Mouse (Mus musculus) adrenal gland, postnatal 4 days (tissue): Measurements from ENCODE around the gene Mnat1. TPM values are rescaled to one million over a fixed set of nuclear protein-coding genes. Genes with fewer than 3 reads are reported as not detected.
"Not testable (repeated sequence)": the region's sequence is repeated elsewhere in the genome, so short reads cannot be mapped to it uniquely, and the experiment has no call there.

Source experiments
- DNase-seq, 2 experiments: peaks; one replicate each; pipeline ENCODE4 v3.0.0; 2021 to 2022; ENCODE audit warnings: low spot score in 2 of 2, mixed read lengths in 2 of 2
- long read RNA-seq, 2 experiments: library from polyadenylated mRNA; stranded (forward); transcript quantifications; one replicate each; pipeline ENCODE4 v2.0.0; 2021
- total RNA-seq, 2 experiments: library from RNA; stranded (reverse); gene quantifications; 2 replicates each; pipeline ENCODE4 v1.2.3; 2021

Gene Mnat1
- total RNA-seq, result 10 to 100 TPM; 32.9 to 35.0 TPM
- long read RNA-seq, experiment 1, transcript Mnat1-201 (8 exons, 2,505 nt), result major isoform, 17 of 20 reads
- long read RNA-seq, experiment 1, partial matches to known transcripts, result 2 of 20 reads
- long read RNA-seq, experiment 1, other reads (novel, unspliced or antisense), result 1 of 20 reads
- long read RNA-seq, experiment 2, transcript Mnat1-201 (8 exons, 2,505 nt), result major isoform, 24 of 27 reads
- long read RNA-seq, experiment 2, partial matches to known transcripts, result 2 of 27 reads
- long read RNA-seq, experiment 2, other reads (novel, unspliced or antisense), result 1 of 27 reads

DNA sequence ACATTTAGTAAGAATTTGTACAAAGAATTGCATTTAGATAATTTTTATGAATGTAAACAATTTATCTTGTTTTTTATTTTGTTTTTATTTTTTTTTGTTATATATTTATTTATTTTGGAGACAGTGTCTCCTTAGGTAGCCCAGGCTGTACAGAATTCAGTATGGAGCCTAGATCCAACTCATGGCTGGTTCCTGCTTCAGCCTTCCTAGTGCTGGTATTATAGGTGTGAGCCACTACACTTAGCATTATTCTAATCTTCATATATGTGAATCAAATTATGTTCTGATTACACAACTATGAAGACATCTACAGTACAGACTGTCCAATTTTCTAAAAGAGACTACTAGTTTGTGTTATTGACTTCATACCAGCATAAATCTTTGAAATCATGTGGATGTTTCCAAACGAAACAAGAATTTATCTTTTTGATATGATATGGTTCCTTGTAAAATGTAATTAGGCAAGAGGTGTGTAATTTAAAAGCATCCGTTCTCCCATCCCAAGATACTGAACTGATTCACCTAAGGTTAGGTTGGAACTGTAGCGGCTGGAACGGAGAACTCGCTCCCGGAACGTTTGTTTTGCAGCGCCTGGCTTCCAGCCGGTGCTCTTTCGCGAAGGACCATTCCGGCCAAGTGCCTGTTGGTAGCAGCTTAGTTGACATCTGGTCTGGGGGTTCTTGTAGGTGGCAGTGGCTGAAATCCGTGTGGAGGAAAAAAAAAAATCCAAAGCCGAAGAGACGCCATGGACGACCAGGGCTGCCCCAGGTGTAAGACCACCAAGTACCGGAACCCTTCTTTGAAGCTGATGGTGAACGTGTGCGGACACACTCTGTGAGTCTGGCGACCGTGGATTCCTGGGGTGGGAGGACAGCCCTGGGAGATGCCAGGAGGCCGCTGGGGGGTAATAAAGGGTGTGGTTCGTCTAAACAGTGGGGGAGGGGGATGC is at the start of gene Mnat1:
Gene Mnat1, plus strand, starts transcription at position 625 of the 949 bp plus-strand sequence.
- DNase-seq, result peak; percentile 65 to 76

DNA sequence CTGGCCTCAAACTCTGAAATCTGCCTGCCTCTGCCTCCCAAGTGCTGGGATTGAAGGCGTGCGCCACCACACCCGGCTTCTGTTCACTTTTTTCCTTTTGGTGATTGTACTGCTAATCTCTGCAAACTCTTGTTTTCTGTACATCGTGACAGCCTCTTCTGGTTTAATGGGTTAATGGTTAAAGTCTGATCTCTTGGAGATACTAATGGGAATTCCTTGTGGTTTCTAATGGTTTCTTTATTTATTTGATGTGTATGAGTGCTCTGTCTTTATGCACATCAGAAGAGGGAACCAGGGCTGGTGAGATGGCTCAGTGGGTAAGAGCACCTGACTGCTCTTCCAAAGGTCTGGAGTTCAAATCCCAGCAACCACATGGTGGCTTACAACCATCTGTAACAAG is 41.7 kb upstream of the Mnat1 start:
- DNase-seq, result not testable (repeated sequence)

DNA sequence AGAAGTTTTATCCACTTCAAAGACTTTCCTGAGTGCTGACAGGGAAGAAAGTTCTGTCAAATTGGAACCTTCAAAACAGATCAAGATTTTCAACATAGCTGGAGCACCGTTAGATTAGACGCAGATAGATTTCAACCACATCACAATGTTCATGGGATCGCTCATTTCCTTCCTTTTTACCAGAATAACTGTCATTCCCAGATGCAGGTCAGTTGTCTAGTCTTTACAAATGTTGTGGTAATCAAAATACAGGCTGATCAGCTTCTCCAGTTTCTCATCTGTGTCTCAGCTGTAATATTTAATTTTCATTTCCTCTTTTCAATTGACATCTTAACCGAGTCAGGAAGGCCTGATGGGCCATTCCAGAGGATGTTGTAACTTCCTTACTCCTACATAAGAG is 39.7 kb upstream of the Mnat1 start:
- DNase-seq, result no peak

DNA sequence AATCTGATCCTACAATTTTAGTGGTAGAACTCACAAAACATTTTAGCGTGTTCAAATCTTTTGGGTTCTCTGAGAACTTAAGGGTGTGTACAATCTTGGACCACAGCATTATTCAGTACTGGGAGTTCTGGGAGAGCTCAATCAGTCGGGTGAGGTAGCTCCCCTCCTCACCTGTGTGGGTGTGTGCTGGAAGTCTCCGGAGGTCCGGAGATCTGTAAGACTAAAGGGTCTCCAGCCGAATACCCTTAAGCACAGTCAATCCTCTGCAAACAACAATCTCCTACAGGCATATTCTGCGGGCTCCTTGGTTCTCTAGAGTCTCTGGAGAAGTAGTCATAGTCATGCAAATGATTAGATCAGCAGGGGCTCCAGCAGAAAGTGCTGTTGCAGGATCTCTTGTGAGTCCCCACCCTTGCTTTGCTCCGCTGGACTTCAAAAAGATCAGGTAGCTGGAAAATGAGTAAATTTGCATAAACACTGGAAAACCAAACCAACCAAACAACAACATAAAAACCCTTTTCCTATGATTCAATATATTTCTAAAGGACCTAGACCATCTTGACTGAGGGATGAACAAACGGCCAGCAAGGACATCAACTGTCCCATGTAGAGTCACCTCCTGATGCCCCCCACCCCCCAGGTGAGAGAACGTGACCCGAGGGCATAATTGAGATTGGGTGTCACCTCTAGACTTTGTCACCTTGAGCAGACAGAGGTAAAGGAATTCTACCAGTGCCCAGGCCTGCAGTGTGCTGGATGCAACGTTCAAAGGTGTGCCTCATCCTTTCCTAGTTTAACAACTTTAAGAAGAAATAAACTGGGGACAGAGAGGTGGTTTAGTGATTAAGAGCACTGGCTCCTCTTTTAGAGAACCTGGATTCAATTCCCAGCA is 37.5 kb upstream of the Mnat1 start:
- DNase-seq, result no peak

DNA sequence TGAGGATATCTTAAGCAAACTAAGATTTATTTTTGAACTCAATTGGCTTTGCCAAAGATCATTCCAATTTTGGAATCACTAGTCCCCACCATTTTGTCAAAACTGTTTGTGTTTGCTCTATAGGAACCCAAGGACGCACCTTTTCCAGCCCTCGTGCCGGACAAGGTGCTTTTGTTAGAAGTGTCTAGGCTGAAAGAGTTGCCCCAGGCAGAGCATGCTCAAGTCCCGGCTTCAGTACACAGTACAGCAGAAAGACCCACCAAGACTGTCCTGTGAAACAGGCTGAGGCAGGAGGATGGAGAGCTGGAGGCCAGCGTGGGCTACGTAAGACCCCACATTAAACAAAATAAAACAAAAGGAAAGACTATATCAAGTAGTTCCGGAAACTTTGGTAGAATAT is 36.4 kb upstream of the Mnat1 start:
- no peak for DNase-seq

DNA sequence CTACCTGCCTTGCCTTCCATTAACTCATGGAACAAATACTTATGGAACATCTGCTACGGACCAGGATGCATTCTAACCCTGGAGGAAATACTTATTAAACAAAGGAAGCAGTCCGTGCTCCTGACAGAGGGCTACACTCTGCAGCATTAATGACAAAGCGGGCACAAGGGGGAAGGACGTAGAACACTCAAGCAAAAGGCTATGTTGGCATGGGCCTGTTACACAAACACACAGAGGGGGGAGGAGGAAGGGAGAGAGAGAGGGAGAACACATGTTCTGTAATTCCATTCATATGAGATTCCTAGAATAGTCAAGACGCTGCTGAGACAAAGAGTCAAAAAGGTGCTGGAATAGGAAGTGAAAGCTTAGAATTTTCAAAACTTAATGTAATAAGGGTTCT is 35.0 kb upstream of the Mnat1 start:
- DNase-seq, result no peak

DNA sequence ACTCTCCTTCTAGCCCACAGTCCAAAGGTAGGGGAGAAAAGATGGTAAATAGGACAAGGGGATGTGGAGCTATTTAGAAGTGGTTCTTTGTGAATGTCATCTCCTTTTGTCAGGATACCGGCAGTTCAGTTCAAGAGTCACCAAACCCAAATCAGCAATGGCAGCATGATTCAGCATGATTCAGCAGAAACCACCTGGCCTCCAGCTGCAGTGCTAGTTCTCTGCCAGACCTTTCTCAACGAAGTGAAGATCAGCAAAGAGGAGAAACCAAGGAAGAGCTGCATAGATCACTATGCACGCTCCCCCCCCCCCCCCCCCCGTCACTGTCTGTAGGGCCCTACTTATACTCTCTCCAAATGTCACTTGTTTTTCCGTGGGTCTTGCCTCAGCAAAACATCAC is 34.6 kb upstream of the Mnat1 start:
- DNase-seq, result no peak

DNA sequence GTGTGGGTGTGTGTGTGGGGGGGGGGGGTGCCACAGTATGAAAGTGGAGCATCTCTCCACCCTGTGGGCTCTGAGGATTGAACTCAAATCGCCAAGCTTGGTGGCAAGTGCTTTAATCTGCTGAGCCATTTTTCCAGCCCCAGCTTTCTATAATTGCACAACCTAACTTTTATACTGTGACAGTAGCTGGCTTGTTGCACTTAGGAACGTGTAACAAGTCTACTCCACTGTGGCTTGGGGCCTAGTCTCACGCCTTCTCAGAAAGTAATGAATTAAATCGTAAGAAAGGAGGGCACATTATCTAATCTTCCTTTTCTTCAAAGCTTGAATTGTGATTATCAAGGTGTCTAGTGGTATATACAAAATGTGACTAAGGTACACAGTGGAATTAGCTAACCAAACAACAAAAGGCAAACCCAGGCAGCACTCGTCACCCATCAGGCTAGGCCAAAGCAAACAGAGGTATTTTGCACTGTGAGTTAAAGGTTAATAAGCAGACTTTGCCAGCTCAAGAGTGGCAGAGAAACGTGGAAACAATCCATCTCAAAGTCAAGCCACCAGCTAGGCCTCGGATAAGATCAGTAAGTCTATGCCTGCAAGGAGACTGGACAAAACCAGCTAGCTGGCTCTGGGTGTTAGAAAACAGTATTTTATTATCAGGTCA is 32.7 kb upstream of the Mnat1 start:
- no peak for DNase-seq

DNA sequence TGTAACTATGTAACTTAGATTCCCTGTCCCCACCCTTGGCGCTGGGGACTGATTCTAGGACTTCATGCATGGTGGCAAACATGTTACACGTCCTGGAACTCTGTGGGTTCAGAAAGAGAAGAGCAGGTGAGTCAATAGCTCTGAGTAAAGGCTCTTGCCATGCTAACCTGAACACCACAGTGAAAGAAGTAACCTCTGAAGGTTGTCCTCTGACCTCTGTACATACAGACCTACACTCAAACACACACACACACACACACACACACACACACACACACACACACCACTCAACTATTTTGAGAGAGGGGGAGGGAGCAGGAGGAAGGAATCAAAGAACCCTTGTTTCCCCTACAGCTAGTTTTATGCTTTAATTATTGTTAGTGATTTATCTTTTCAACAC is 29.3 kb upstream of the Mnat1 start:
- DNase-seq, result no peak

DNA sequence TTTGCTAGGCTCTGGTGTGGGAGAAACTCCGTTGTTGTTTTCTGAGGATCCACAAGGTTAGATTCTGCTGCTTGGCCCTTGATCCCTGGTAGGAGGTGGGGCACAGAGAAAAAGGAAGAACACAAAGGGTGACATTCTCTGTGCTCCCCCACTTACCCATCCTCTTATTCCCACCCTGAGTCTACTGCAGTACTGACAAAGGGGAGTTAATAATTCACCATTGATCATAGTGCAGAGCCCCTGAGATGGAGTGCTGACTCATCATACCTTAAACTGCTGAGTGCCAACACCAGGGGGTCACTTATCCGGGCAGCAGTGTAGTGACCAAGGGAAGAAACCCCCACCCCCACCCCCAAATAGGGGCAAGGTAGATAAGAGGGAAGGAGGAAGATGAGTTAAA is 28.9 kb upstream of the Mnat1 start:
- DNase-seq, result no peak

DNA sequence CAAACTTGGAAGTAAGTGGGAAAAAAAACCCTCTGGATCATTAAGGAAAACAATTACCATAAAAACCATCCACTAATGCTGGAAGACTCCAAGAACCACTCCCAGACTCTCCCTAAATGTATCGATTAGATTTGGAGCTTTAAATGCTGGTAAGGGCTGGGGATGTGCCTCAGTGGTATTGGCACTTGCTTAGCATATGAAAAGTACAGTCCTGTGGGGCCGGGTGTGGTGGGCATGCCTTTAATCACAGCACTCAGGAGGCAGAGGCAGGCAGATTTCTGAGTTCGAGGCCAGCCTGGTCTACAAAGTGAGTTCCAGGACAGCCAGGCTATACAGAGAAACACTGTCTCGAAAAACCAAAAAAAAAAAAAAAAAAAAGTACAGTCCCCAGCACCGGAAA is 27.3 kb upstream of the Mnat1 start:
- DNase-seq, result not testable (repeated sequence)

DNA sequence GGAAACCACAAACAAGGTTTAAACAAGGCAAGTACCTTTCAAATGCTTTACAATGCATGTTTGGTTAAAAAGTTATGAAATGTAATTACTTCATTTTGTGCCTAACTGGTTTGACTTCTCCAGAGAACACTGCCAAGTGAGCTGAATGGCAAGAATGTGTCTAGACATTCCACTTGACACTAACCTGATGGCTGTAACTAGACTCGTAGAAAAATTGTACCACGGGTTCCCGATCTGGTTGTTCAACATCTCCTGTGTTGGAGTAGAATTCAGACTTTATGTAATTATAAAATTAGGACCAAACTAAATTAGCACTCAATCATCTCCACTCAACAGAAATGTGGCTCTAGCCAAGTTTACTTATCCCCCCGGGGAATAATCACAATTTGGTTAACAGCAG is 24.9 kb upstream of the Mnat1 start:
- DNase-seq, result no peak

DNA sequence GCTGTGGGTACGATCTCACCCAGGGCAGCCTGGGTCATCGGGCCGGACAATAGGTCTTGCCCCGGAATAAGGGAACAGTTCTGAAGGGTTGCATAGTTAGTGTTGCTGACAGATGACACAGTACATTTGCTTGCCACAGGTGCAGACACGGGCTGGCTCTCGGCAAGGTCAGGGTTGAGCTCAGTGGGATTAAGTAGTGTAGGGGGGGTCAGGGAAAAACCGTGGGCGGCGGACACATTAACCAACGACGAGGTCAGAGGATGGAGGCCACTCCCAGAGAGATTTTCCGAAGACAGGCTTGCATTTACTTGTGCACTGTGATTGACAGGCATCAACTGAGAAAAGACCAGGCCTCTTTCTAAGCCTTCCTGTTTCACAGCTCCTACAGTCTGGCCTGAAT is 19.8 kb upstream of the Mnat1 start:
- DNase-seq, result no peak

DNA sequence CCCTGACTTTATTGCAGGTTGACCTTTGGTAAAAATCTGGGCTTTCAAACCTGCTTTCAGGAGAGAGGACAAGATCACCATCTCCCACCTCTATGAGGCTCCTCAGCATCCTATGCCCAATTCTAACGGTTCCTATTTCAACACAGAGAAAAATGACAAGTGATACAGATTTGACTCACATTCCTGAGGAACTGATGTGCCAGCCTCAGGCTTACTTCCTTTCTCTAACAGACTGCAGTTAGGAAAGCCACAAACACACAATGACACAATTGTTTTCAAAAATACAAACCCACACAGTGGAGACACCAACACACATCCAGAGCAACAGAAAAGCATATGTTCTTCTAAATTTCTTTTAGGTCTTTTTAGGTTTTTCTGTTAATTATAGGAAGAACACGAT is 15.7 kb upstream of the Mnat1 start:
- DNase-seq, result no peak

DNA sequence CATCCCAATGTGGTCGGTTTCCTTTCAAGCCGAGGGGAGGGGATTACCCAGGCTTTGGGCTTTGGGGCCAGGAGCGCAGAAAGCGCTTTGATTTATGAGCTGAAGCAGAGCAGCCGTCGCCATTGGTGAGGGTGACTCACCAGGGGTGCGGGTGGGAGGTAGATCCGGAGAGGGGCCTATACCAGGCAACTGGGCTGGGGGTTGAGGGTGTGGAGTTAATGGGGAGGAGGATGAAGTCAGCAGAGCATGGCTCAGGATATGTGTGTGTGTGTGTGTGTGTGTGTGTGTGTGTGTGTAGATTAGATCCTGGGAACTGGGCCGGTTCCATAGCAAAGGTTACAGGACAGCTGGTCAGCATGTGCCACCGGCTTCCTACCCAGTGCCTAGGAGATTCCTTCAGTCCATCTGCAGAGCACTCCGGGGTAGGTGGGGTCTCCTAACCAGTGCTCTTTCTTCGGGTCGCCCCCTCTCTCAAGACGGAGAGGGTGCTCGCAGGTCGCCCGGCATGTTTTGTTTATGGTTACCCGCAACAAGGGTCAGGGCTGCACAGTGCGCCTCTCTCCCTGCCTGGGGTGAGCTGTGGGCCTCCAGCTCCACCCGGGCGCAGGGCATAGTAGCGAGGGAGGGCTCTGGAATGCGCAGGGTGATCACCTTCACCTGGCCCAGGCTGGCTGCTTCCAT is 12.9 kb upstream of the Mnat1 start:
- peak; percentile 4 to 21 for DNase-seq

DNA sequence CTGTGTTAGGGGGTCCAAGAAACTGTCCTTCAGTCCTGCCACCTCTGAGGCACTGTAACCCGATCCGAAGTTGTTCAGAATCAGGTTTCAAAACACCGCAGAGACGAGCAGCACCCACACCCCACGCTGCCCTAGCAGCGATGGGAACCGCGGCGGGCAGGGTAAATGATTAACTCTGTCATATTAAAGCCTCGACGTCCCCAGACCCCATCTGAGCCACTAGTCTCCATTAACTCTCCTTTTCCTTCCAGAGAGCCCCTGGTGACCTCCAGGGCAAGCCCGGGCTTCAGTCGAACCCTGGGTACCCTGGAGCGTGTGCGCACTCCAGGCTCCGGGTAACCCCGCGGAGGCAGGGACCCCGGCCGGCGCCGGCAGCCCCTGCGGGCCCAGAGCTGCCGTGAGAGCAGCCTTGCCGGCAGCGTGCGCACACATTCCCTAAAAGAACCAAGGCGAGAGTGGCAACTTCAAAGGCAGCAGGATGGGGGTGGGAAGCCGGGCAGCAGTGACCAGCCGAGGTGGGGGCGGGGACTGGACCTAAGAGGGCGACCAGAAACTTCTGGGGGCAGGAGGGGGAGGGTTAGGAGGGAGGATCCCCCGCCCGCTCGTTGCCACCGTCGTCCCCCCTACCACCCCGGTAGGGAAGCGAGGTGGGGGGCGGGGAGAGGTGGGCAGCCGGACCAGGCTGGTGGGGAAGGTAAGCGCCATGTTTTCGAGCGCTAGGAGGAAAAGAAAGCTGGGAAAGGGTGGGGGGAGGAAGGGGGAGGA is 11.8 kb upstream of the Mnat1 start:
- DNase-seq, result peak; percentile 6 to 14

DNA sequence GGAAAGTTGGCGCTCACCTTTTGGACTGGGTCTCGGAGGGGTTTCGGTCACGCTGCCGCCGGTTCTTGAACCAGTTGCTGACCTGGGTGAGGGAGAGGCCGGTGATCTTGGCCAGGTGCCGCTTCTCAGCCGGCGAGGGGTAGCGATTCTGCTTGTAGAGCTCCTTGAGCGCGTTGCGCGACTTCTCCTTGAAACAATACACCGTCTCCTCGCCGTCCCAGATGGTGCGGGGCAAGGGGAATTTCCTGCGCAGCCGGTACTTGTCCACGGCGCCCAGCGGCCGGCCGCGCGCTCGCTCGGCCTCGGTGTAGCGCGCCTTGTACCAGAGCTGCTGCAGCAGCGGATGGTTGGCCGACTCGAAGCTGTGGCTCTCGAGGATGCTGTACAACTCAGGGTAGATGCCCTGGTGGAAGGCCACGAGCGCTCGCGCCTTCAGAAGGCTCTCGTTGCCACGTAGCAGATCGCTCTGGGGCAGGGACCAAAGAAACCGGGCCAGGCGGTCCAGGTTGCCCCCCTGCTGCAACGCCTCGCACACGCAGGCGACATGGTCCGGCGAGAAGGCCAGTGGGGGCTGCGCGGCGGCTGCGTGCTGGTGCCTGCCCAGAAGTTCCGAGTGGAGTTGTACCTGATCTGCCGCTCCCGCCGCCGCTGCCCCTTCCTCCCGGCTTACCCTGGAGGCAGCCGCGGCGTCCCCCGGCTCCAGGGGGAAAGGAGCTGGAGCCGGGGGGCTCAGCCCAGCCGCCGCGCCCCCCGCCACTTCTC is 11.0 kb upstream of the Mnat1 start:
- DNase-seq, result peak; percentile 12 to 16

DNA sequence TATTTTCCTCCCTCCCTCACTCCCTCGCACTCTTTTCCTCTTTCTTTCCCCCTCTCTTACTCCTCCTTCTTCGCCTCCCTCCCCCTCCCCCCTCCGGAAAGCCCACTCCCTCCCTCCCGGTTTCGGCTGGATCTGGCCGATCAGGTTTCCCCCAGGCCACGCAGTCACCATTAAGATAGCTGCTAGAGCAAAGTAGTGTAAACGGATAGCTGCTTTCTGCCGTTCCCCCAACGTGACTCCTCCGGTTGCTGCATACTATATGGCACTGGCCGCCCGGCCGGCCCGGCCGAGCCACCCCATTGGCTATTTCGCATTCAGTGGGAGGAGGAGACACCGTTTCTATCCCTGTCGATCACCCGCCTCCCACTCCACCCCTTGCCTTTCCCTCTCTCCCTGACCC is 10.3 kb upstream of the Mnat1 start, which contains the start of gene Six4:
Gene Six4, minus strand, starts transcription at position 261 of the 400 bp plus-strand sequence.
- DNase-seq, result peak; percentile 46 to 54

DNA sequence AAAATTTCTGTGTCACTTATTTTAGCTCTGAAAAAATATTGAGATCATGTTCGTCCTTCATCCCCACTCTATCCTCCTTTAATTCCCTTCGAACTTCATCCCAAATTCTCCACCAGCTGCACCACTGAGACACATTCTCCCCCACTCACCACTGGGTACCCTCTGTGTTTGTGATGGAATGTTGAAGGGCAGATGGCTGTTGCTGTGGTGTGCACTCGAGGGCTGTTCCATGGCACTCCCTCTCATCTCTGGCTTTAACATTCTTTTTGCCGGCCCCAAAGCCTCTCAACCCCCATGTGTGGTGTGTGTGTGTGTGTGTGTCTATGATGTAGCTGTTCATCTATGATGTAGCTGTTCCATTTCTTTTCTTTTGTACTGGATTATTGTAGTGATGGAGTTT is 1.7 kb downstream of the Mnat1 start:
- no peak for DNase-seq
